Mouse (Mus musculus) liver, postnatal 0 days (tissue): ENCODE data around the gene Wdr46. TPM values are rescaled to one million over a fixed set of nuclear protein-coding genes. Genes with fewer than 3 reads are reported as not detected.
A peak's percentile ranks its signal among the peaks of the same experiment; 100 is the strongest.
"Not testable (repeated sequence)": the region's sequence is repeated elsewhere in the genome, so short reads cannot be mapped to it uniquely, and the experiment has no call there.

ENCODE experiments used
- ATAC-seq: fragments of 200-750 bp; cut with Nextera tagmentation; 2 replicates; pipeline ENCODE4 v1.8.0; 2017; ENCODE audit warnings: mild to moderate bottlenecking, moderate library complexity
- DNase-seq: peaks from one replicate; pipeline ENCODE4 v3.0.0-alpha.2; 2016
- H3K27ac ChIP-seq: fragments of 300-500 bp; sonication (generic); 2 replicates; pipeline ENCODE4 v1.5.1; 2014; ENCODE audit warnings: antibody characterized with exemption, moderate library complexity, mild to moderate bottlenecking, low read depth
- H3K27me3 ChIP-seq: fragments of 300-500 bp; sonication (generic); 2 replicates; pipeline ENCODE4 v1.6.1; 2014; ENCODE audit warnings: low read length, control low read depth, mixed read lengths; ENCODE audit not compliant: insufficient read depth
- H3K36me3 ChIP-seq: fragments of 300-500 bp; sonication (generic); replicated peaks from 2 replicates; pipeline ENCODE4 v1.6.1; 2014; ENCODE audit warnings: mild to moderate bottlenecking, control low read depth, low read length, moderate library complexity, mixed read lengths; ENCODE audit not compliant: insufficient read depth
- H3K4me1 ChIP-seq: fragments of 300-500 bp; sonication (generic); 2 replicates; pipeline ENCODE4 v1.6.1; 2014; ENCODE audit warnings: antibody characterized with exemption, mild to moderate bottlenecking, control low read depth; ENCODE audit not compliant: insufficient read depth
- H3K4me2 ChIP-seq: fragments of 300-500 bp; sonication (generic); 2 replicates; pipeline ENCODE4 v1.6.1; 2014; ENCODE audit warnings: low read depth, mild to moderate bottlenecking, low read length, moderate library complexity, mixed read lengths
- H3K4me3 ChIP-seq: fragments of 300-500 bp; sonication (generic); 2 replicates; pipeline ENCODE4 v1.5.1; 2014; ENCODE audit warnings: low read depth, low read length
- H3K9ac ChIP-seq: fragments of 300-500 bp; sonication (generic); replicated peaks from 2 replicates; pipeline ENCODE4 v1.6.1; 2014; ENCODE audit warnings: mild to moderate bottlenecking, moderate library complexity
- H3K9me3 ChIP-seq: fragments of 300-500 bp; sonication (generic); 2 replicates; pipeline ENCODE4 v1.6.1; 2016; ENCODE audit warnings: mild to moderate bottlenecking, control low read depth, low read length, mixed read lengths
- CTCF ChIP-seq: sonication (generic); IDR thresholded peaks from 2 replicates; pipeline ENCODE4 v1.5.1; 2016; ENCODE audit warnings: antibody characterized with exemption, low read depth
- EP300 ChIP-seq: IDR thresholded peaks from 2 replicates; pipeline ENCODE4 v1.6.1; 2016; ENCODE audit warnings: antibody characterized with exemption, low read depth, mild to moderate bottlenecking
- WGBS: fragments of 180-500 bp; shearing (Covaris S2); extraction: QIAGEN DNeasy Blood & Tissue Kit; methylation state at CpG from one replicate; pipeline ENCODE4 v1.1.7; 2014; ENCODE audit not compliant: insufficient replicate concordance; 5-methylcytosine and 5-hydroxymethylcytosine counted together
- polyA plus RNA-seq: library from polyadenylated mRNA; unstranded; fragments of >200 nt; fragmentation: Nextera tagmentation; extraction: Ambion mirVana; gene quantifications from 2 replicates; pipeline ENCODE4 v1.2.1, GENCODE M21; 2015

The Wdr46 gene
- polyA plus RNA-seq, 1 experiment from 2014 or later, result 12.7 TPM

DNA sequence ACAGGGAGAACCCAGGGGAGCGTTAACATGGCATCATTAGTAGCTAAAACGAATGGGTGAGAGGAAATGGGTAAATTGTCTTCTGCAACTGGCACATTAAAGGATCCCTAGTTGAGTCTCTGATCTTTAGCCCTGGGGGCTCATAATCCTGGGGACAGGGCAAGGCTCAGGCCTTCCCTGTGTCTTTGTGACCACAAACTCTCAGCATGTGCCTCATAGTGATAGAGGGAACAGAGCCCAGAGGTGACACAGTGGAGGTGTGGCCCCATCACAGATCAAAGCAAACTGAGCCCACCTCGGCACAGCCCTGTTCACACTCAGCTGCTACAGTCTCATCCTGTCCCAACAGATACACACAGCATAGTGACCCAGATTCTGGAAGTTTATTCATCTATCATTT lies 55.2 kb downstream of the Wdr46 start:
- Histone ChIP-seq H3K9me3 (0 out of 2 replicates have a peak, but pooled peaks cover 2% of the 10 kb centered on the region), H3K4me3 (no peak overlapping the region), H3K9ac (no peak overlapping the region), H3K4me2 (no peak overlapping the region), H3K4me1 (peaks cover 10% of the 10 kb centered on the region), H3K36me3 (peaks cover 6% of the 10 kb centered on the region), H3K27ac (no peak overlapping the region), H3K27me3 (no peaks in the 10 kb centered on the region)
- DNase-seq (no peak), ATAC-seq (no peak)
- TF ChIP-seq CTCF (no peak), EP300 (no peak)
- WGBS, result 58% methylated on average over 3 of the region's 3 CpGs

DNA sequence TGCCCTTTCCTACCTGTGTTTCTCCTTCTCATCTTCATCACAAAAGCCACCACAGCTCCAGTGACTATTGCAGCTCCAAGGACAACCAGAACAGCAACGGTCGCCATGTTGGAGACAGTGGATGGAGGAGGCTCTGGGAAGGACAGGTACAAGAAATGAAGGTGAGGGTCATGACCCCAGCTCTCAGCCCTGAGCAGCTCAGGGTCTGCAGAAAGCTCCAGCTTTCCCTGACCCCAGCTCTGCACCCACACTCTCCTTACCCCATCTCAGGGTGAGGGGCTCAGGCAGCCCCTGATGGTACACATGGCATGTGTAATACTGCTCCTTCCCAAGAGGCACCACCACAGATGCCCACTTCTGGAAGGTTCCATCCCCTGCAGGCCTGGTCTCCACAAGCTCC lies 56.6 kb downstream of the Wdr46 start:
- not testable (repeated sequence) for DNase-seq, ATAC-seq, H3K36me3 ChIP-seq, H3K4me3 ChIP-seq, H3K9ac ChIP-seq, H3K27ac ChIP-seq, H3K4me2 ChIP-seq, H3K27me3 ChIP-seq, H3K9me3 ChIP-seq
- peaks cover 11% of the 10 kb centered on the region for H3K4me1 ChIP-seq
- 82% methylated on average over 2 of the region's 2 CpGs for whole genome bisulfite sequencing

DNA sequence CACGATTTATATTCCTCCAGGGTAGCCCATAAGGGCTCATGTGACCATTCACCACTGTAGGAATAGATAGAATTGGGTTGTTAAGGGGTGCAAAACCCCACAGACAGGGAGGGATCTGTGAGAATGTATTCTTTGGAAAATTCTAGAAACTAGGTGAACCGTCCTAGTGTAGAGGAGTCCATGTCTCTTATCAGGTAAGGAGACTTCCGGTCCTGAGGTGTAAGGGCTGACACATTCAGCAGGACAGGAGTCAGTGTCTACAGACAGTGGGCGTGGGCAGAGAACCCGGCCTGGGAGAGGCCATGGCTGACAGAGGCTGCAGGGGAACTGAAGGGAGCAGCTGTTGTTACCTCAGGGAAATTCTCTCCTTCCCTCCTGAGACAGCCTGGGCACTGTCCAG lies 58.2 kb downstream of the Wdr46 start:
- peaks cover 11% of the 10 kb centered on the region for H3K4me1 ChIP-seq

More for the DNA sequence above, 58.2 kb downstream of the Wdr46 start:
- H3K9ac ChIP-seq, ATAC-seq, H3K27me3 ChIP-seq, H3K27ac ChIP-seq, H3K4me3 ChIP-seq, H3K36me3 ChIP-seq, H3K9me3 ChIP-seq, DNase-seq: not testable (repeated sequence)
- 43% methylated on average over 5 of the region's 5 CpGs for WGBS
- peak overlapping the region; percentile 98; the same call in 1 of the 2 replicates for H3K4me2 ChIP-seq

Other genes starting within 250 kb of the Wdr46 start
- 137 and 144 TPM in 2 replicates for gene March2, start 222.0 kb upstream of the Wdr46 start, polyA plus RNA-seq
- 80.4 and 88.9 TPM in 2 replicates for gene Rab11b, start 180.1 kb upstream of the Wdr46 start, polyA plus RNA-seq
- 64.4 and 93.5 TPM in 2 replicates for gene Angptl4, start 158.8 kb upstream of the Wdr46 start, polyA plus RNA-seq
- 9.4 and 10.6 TPM in 2 replicates for gene Kank3, start 130.1 kb upstream of the Wdr46 start, polyA plus RNA-seq
- 699 and 710 TPM in 2 replicates for gene Rps28, start 116.1 kb upstream of the Wdr46 start, polyA plus RNA-seq
- 379 and 389 TPM in 2 replicates for gene Ndufa7, start 116.1 kb upstream of the Wdr46 start, polyA plus RNA-seq
- gene Cd320, start 97.6 kb upstream of the Wdr46 start, polyA plus RNA-seq, result 16.6 and 17.4 TPM in 2 replicates
- gene Gm7029, start 66.8 kb upstream of the Wdr46 start, polyA plus RNA-seq, result not detected in 2 replicates
- gene Kifc1, start 50.0 kb upstream of the Wdr46 start, polyA plus RNA-seq, result 2.6 and 3.6 TPM in 2 replicates
- gene Platr17, start 35.5 kb upstream of the Wdr46 start, polyA plus RNA-seq, result 0.41 and 0.54 TPM in 2 replicates
- 12.6 and 13.0 TPM in 2 replicates for gene Daxx, start 31.2 kb upstream of the Wdr46 start, polyA plus RNA-seq
- 47.0 and 47.9 TPM in 2 replicates for gene Tapbp, start 24.8 kb upstream of the Wdr46 start, polyA plus RNA-seq
- gene Zbtb22, start 24.8 kb upstream of the Wdr46 start, polyA plus RNA-seq, result 7.1 and 7.9 TPM in 2 replicates
- gene Rgl2, start 11.1 kb upstream of the Wdr46 start, polyA plus RNA-seq, result 6.8 and 7.4 TPM in 2 replicates
- gene Pfdn6, start 317 bp upstream of the Wdr46 start, polyA plus RNA-seq, result 82.2 and 85.5 TPM in 2 replicates
- 2.2 and 2.4 TPM in 2 replicates for gene B3galt4, start 10.8 kb downstream of the Wdr46 start, polyA plus RNA-seq
- gene Vps52, start 15.2 kb downstream of the Wdr46 start, polyA plus RNA-seq, result 12.5 and 13.4 TPM in 2 replicates
- gene Rps18, start 15.3 kb downstream of the Wdr46 start, polyA plus RNA-seq, result 1,510 and 1,549 TPM in 2 replicates
- gene H2-K1, start 59.7 kb downstream of the Wdr46 start, polyA plus RNA-seq, result 274 and 288 TPM in 2 replicates
- 6.0 and 7.1 TPM in 2 replicates for gene Ring1, start 84.0 kb downstream of the Wdr46 start, polyA plus RNA-seq
- gene H2-Ke6, start 87.4 kb downstream of the Wdr46 start, polyA plus RNA-seq, result 49.1 and 51.6 TPM in 2 replicates
- gene Slc39a7, start 91.0 kb downstream of the Wdr46 start, polyA plus RNA-seq, result 41.3 and 43.4 TPM in 2 replicates
- 16.2 and 16.4 TPM in 2 replicates for gene Rxrb, start 91.2 kb downstream of the Wdr46 start, polyA plus RNA-seq
- gene Col11a2, start 98.8 kb downstream of the Wdr46 start, polyA plus RNA-seq, result 0.21 and 0.47 TPM in 2 replicates
- gene H2-Oa, start 151.7 kb downstream of the Wdr46 start, polyA plus RNA-seq, result 0.72 and 0.85 TPM in 2 replicates
- gene H2-DMa, start 178.9 kb downstream of the Wdr46 start, polyA plus RNA-seq, result 9.7 and 11.9 TPM in 2 replicates
- 29.2 and 32.5 TPM in 2 replicates for gene Brd2, start 182.0 kb downstream of the Wdr46 start, polyA plus RNA-seq
- gene H2-DMb2, start 202.6 kb downstream of the Wdr46 start, polyA plus RNA-seq, result 1.9 and 2.1 TPM in 2 replicates
- gene H2-DMb1, start 212.4 kb downstream of the Wdr46 start, polyA plus RNA-seq, result 3.9 and 4.0 TPM in 2 replicates
- gene Tap1, start 246.9 kb downstream of the Wdr46 start, polyA plus RNA-seq, result 8.8 and 9.3 TPM in 2 replicates
- 20.4 and 22.9 TPM in 2 replicates for gene Psmb9, start 247.1 kb downstream of the Wdr46 start, polyA plus RNA-seq